20 mouse cellular contexts compared by ENCODE assay signal in genomic region chr12:41316426-41316825, GRCm38 (mm10).
"Had no signal": no experiment of that assay in that cellular context is flagged by ENCODE, and none has a peak within 500 bp of the region (broad histone marks: within the 10 kb centered on the region; RNA-seq: fewer than 3 reads in every experiment).

No protein-coding gene starts in this region.

- H3K4me3 ChIP-seq: limb, embryonic 12.5 days; limb, embryonic 15.5 days; liver, embryonic 12.5 days; liver, embryonic 15.5 days; lung, embryonic 15.5 days; myocyte; neural tube, embryonic 13.5 days; stomach, embryonic 15.5 days had no signal

- H3K27me3 ChIP-seq: limb, embryonic 12.5 days; limb, embryonic 15.5 days; liver, embryonic 12.5 days; liver, embryonic 15.5 days; lung, embryonic 15.5 days; neural tube, embryonic 13.5 days; stomach, embryonic 15.5 days had no signal

- H3K4me2 ChIP-seq: limb, embryonic 12.5 days; limb, embryonic 15.5 days; liver, embryonic 12.5 days; liver, embryonic 15.5 days; lung, embryonic 15.5 days; neural tube, embryonic 13.5 days; stomach, embryonic 15.5 days had no signal

- DNase-seq: kidney, adult 18-20 months; kidney, adult 9 months; kidney, postnatal 14 days; kidney, postnatal 4 days; left cerebral cortex, postnatal 4 days; right cerebral cortex, adult 18-20 months; right cerebral cortex, postnatal 25 days; spleen, adult 18-20 months; thymus, postnatal 25 days had no signal

- H3K27ac ChIP-seq: limb, embryonic 12.5 days; limb, embryonic 15.5 days; liver, embryonic 12.5 days; liver, embryonic 15.5 days; lung, embryonic 15.5 days; macrophage; neural tube, embryonic 13.5 days; stomach, embryonic 15.5 days had no signal

- H3K9me3 ChIP-seq: limb, embryonic 12.5 days; limb, embryonic 15.5 days; liver, embryonic 12.5 days; liver, embryonic 15.5 days; lung, embryonic 15.5 days; neural tube, embryonic 13.5 days; stomach, embryonic 15.5 days had no signal

- ATAC-seq: inflammation-experienced regulatory T-cells, adult 6 months; intestine, embryonic 16.5 days; liver, embryonic 12.5 days had no signal

- H3K4me1 ChIP-seq: limb, embryonic 15.5 days; liver, embryonic 12.5 days; liver, embryonic 15.5 days; lung, embryonic 15.5 days had no signal

- H3K36me3 ChIP-seq: limb, embryonic 12.5 days; limb, embryonic 15.5 days; liver, embryonic 12.5 days; liver, embryonic 15.5 days; lung, embryonic 15.5 days; neural tube, embryonic 13.5 days; stomach, embryonic 15.5 days had no signal

- H3K9ac ChIP-seq: limb, embryonic 12.5 days; limb, embryonic 15.5 days; liver, embryonic 12.5 days; liver, embryonic 15.5 days; lung, embryonic 15.5 days; neural tube, embryonic 13.5 days; stomach, embryonic 15.5 days had no signal
